Mouse (Mus musculus): Measurements from ENCODE around the gene Tcte3.
"Not testable (repeated sequence)": the region's sequence is repeated elsewhere in the genome, so short reads cannot be mapped to it uniquely, and the experiment has no call there.

Gene Tcte3

GRCm38 (mm10) chr17:15041175-15041729 is at the start of gene Tcte3, which contains the start of the genes Ermard and Gm3448:
Gene Tcte3, minus strand, starts transcription at chr17:15041488.
Gene Ermard, plus strand, starts transcription at chr17:15041208.
Gene Gm3448, minus strand, starts transcription at chr17:15041537.
- not testable (repeated sequence) for DNase-seq

- peak; percentile 90 for DNase-seq
Measured at GRCm38 (mm10) chr17:15088591-15089001, 47.3 kb upstream of the Tcte3 start.

- no peak for DNase-seq
Measured at GRCm38 (mm10) chr17:15088166-15088565, 46.9 kb upstream of the Tcte3 start.

- no peak for DNase-seq
Measured at GRCm38 (mm10) chr17:15085006-15085405, 43.7 kb upstream of the Tcte3 start.

GRCm38 (mm10) chr17:15084226-15084848 is 43.0 kb upstream of the Tcte3 start:
- no peak for DNase-seq

- DNase-seq: peak; percentile 77
Measured at GRCm38 (mm10) chr17:15077536-15077935, 36.2 kb upstream of the Tcte3 start.

GRCm38 (mm10) chr17:15075033-15075432 is 33.7 kb upstream of the Tcte3 start:
- no peak for DNase-seq

- no peak for DNase-seq
Measured at GRCm38 (mm10) chr17:15072211-15072610, 30.9 kb upstream of the Tcte3 start.

GRCm38 (mm10) chr17:15069124-15069523 is 27.8 kb upstream of the Tcte3 start:
- no peak for DNase-seq

GRCm38 (mm10) chr17:15068040-15068792 is 26.9 kb upstream of the Tcte3 start:
- DNase-seq: no peak

- no peak for DNase-seq
Measured at GRCm38 (mm10) chr17:15066911-15067310, 25.6 kb upstream of the Tcte3 start.

- peak; percentile 78 for DNase-seq
Measured at GRCm38 (mm10) chr17:15066066-15066465, 24.8 kb upstream of the Tcte3 start.

- peak; percentile 89 for DNase-seq
Measured at GRCm38 (mm10) chr17:15065391-15066024, 24.2 kb upstream of the Tcte3 start.

- DNase-seq: no peak
Measured at GRCm38 (mm10) chr17:15060356-15060755, 19.1 kb upstream of the Tcte3 start.

- DNase-seq: no peak
Measured at GRCm38 (mm10) chr17:15059646-15060045, 18.4 kb upstream of the Tcte3 start.

GRCm38 (mm10) chr17:15058161-15058591 is 16.9 kb upstream of the Tcte3 start:
- DNase-seq: no peak

- no peak for DNase-seq
Measured at GRCm38 (mm10) chr17:15055925-15056324, 14.6 kb upstream of the Tcte3 start.

- not testable (repeated sequence) for DNase-seq
Measured at GRCm38 (mm10) chr17:15053829-15054200, 12.5 kb upstream of the Tcte3 start.

GRCm38 (mm10) chr17:15053183-15053828 is 12.0 kb upstream of the Tcte3 start:
- not testable (repeated sequence) for DNase-seq

- not testable (repeated sequence) for DNase-seq
Measured at GRCm38 (mm10) chr17:15052766-15053165, 11.5 kb upstream of the Tcte3 start.

- DNase-seq: not testable (repeated sequence)
Measured at GRCm38 (mm10) chr17:15050338-15050737, 9.1 kb upstream of the Tcte3 start.

GRCm38 (mm10) chr17:15040455-15040854 is 833 bp downstream of the Tcte3 start:
- not testable (repeated sequence) for DNase-seq

- DNase-seq: not testable (repeated sequence)
Measured at GRCm38 (mm10) chr17:15031414-15031813, 9.9 kb downstream of the Tcte3 start.
